Mouse (Mus musculus): ENCODE measurements around the gene Slc22a14. TPM values are rescaled to one million over a fixed set of nuclear protein-coding genes. Genes with fewer than 3 reads are reported as not detected.

Slc22a14 gene
- polyA plus RNA-seq (2012; rRNA removed): 0.29 TPM in 1 of 2 replicates, not detected in the other

DNA sequence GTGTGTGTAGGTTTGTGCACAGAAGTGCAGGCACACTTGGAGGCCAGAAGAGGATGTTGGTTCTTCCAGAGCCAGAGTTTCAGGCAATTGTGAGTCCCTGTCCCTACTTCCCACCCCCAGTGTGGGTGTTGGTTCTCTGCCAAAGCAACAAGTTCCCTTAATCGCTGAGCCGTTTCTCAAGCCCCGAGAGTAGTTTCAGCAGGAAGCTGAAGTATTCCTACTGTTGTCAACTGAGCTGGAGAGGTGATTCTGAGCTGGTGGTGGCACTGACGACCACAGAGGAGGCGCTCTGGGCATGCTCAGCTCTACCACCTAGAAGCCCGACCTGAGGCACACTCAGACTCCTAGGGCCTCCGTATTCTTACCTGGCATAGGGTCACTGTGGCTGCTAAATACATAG lies at the start of gene Slc22a14:
Gene Slc22a14 (minus strand): TSS at position 270 of the 400 bp plus-strand sequence.
- H3K4me3 ChIP-seq (ENCODE audit: insufficient read depth, low read length): no peak within 1 kb of the TSS
- no peak within 1 kb of the TSS for H3K27ac ChIP-seq (ENCODE audit: insufficient read depth, low read length)
- TF ChIP-seq CTCF (IDR thresholded peaks at IDR 0.05; ENCODE audit: extremely low read depth, insufficient read depth, low read length): no peak
- H3K4me1 ChIP-seq (ENCODE audit: control insufficient read depth, insufficient read depth, low read length): no peaks in the 10 kb centered on the region

- 0 out of 2 replicates have a peak, but pooled peaks cover 4% of the 10 kb centered on the region for H3K4me1 ChIP-seq (ENCODE audit: control insufficient read depth, insufficient read depth, low read length)
- no peak for TF ChIP-seq CTCF (IDR thresholded peaks at IDR 0.05; ENCODE audit: extremely low read depth, insufficient read depth, low read length)
- no peak for TF ChIP-seq POLR2A (IDR thresholded peaks at IDR 0.05; ENCODE audit: extremely low read depth, insufficient read depth, low read length)
- H3K4me3 ChIP-seq (ENCODE audit: insufficient read depth, low read length): no peak overlapping the region
- H3K27ac ChIP-seq (ENCODE audit: insufficient read depth, low read length): no peak overlapping the region
Observed at GRCm38 (mm10) chr9:119409864-119410263, 44.5 kb upstream of the Slc22a14 start.

DNA sequence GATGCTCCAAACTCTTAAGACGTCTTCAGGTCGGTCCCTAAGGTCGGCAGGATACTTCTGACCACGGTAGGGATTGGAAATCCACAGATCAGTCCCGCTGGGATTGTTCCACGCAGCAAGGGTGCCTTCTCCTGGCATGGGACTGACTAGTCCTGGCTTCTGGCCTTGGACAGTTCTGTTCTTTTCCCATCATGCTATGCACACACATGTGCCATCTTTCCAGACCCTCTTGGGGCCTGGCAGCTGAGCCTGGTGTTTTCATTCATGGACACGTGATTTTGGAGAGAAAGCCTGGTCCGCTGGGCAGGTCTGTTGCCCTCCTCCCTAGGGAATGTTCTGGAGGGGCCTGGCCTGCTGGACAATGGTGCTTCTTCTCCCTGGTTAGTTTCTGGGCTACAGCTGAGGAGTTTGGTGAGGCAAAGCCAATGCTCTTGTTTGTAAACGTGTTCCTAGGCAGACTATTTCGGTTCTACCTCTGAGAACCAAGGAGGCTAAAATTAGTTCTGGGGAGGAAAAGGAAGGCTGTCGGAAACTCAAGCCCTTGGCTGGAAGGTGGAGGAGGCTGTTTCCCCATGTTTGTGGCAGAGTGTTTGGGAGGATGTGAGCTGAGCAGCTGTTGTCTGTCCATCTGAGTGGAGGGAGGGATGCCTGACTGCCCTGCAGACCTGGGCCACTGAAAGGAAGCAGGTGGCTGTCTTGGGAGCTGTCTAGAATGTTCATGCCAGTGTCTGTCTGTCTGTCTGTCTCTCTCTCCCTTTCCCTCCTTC lies 43.7 kb upstream of the Slc22a14 start:
- H3K4me3 ChIP-seq (ENCODE audit: insufficient read depth, low read length): no peak overlapping the region
- TF ChIP-seq POLR2A (IDR thresholded peaks at IDR 0.05; ENCODE audit: extremely low read depth, insufficient read depth, low read length) (no peak), CTCF (IDR thresholded peaks at IDR 0.05; ENCODE audit: extremely low read depth, insufficient read depth, low read length) (no peak)
- H3K27ac ChIP-seq (ENCODE audit: insufficient read depth, low read length): 0 out of 2 replicates have a peak overlapping the region, but pooled peaks have one; percentile 16
- peaks cover 4% of the 10 kb centered on the region; the same call in 1 of the 2 replicates for H3K4me1 ChIP-seq (ENCODE audit: control insufficient read depth, insufficient read depth, low read length)

DNA sequence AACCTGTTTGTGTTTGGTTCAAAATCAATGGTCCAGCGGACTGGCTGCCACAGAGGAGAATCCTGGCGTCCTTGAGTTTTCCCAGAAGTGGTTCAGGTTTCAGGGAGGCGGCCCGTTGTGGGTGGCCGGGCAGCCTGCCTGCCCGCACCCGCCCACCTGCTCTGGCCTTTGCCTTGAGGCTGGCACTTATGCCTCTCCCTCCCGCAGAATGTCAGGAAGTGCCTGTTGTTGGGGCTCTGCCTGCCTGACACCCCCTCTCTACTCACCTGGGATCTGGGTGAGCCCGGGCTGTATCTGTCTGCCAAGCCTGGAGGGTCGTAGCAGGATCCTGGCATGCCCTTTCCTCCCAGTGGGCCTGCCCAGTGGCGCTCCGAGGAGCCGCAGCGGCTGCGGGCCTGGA lies 42.5 kb upstream of the Slc22a14 start:
- Histone ChIP-seq H3K4me1 (ENCODE audit: control insufficient read depth, insufficient read depth, low read length) (peaks cover 8% of the 10 kb centered on the region; the same call in 1 of the 2 replicates), H3K4me3 (ENCODE audit: insufficient read depth, low read length) (no peak overlapping the region), H3K27ac (ENCODE audit: insufficient read depth, low read length) (no peak overlapping the region)
- TF ChIP-seq POLR2A (IDR thresholded peaks at IDR 0.05; ENCODE audit: extremely low read depth, insufficient read depth, low read length) (no peak), CTCF (IDR thresholded peaks at IDR 0.05; ENCODE audit: extremely low read depth, insufficient read depth, low read length) (no peak)

DNA sequence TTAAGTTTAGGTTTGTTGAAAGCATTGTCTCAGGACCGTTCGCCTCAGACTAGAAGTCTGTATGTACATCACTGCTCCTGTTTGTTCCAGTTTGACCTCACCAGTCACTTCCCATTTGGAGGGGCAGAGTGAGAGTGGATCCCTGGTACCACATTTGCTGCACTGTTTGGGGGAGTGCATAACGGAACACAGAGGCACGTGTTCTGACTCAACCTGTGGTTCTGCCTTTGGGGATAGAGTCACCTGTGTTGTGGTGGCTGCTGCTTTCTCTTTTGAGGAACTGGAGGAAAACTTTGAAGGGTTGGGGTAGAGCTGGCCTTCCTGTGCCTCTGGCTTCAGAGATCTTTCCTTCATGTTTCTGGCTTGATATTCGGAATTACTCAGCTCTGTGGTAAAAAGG lies 38.7 kb upstream of the Slc22a14 start:
- TF ChIP-seq CTCF (IDR thresholded peaks at IDR 0.05; ENCODE audit: extremely low read depth, insufficient read depth, low read length) (no peak), POLR2A (IDR thresholded peaks at IDR 0.05; ENCODE audit: extremely low read depth, insufficient read depth, low read length) (no peak)
- Histone ChIP-seq H3K27ac (ENCODE audit: insufficient read depth, low read length) (no peak overlapping the region), H3K4me3 (ENCODE audit: insufficient read depth, low read length) (peak overlapping the region; percentile 53; the same call in 1 of the 2 replicates), H3K4me1 (ENCODE audit: control insufficient read depth, insufficient read depth, low read length) (peaks cover 6% of the 10 kb centered on the region; the same call in 1 of the 2 replicates)

DNA sequence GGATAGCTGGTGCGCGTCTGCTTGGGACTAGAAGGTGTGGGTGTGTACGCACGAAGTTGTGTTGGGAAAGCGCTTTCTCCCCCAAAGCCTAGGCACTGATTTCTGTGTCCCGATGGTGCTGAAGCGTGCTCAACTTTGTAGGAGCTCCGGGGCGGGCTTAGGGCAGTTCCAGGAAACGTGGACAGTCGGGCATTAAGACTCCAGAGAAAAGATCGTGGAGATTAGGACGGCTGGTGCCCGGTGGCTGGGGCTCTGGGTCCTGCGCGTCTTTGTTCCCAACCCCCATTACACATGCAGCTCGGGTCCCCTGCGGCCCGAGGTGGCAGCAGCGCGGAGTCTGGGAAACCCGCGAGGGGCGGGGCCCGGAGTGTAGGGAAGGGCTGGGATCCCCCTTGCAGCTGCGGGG lies 37.9 kb upstream of the Slc22a14 start:
- no peak overlapping the region for H3K27ac ChIP-seq (ENCODE audit: insufficient read depth, low read length)

GRCm38 (mm10) chr9:119402253-119403235 lies 37.2 kb upstream of the Slc22a14 start:
- H3K4me1 ChIP-seq (ENCODE audit: control insufficient read depth, insufficient read depth, low read length): peaks cover 4% of the 10 kb centered on the region; the same call in 1 of the 2 replicates
- TF ChIP-seq CTCF (IDR thresholded peaks at IDR 0.05; ENCODE audit: extremely low read depth, insufficient read depth, low read length): no peak
- no peak for TF ChIP-seq POLR2A (IDR thresholded peaks at IDR 0.05; ENCODE audit: extremely low read depth, insufficient read depth, low read length)
- H3K4me3 ChIP-seq (ENCODE audit: insufficient read depth, low read length): peak overlapping the region; percentile 53
- peak overlapping the region; percentile 95 for H3K27ac ChIP-seq (ENCODE audit: insufficient read depth, low read length)

More for the DNA sequence above, 37.9 kb upstream of the Slc22a14 start:
- Histone ChIP-seq H3K4me1 (ENCODE audit: control insufficient read depth, insufficient read depth, low read length) (peaks cover 4% of the 10 kb centered on the region; the same call in 1 of the 2 replicates), H3K4me3 (ENCODE audit: insufficient read depth, low read length) (peak overlapping the region; percentile 53)
- no peak for TF ChIP-seq POLR2A (IDR thresholded peaks at IDR 0.05; ENCODE audit: extremely low read depth, insufficient read depth, low read length)
- no peak for TF ChIP-seq CTCF (IDR thresholded peaks at IDR 0.05; ENCODE audit: extremely low read depth, insufficient read depth, low read length)

DNA sequence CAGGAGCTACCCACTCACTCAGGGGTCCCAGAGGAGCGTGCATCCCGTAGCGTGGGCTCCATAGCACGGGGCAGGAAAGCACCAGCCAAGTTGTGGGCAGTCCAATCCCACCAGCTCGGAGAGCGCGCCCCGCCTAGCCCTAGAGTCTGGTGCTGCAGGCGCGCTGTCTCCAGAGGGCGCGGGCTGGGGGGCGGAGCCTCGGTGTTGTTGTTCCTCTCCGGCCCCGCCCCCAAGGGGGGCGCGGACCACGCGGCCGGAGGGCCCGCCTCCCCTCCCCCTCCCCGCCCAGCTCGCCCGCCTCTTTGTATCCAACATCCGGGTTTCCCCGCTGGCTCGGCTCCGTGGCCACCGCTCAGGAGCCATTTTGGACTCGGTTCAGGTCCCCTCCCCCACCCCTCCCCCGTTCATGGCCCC lies 36.5 kb upstream of the Slc22a14 start, which contains the start of gene Acvr2b:
Gene Acvr2b (plus strand): TSS at position 318 of the 414 bp plus-strand sequence.
- Histone ChIP-seq H3K4me3 (ENCODE audit: insufficient read depth, low read length) (peak within 1 kb of the TSS; percentile 53), H3K4me1 (ENCODE audit: control insufficient read depth, insufficient read depth, low read length) (peaks cover 4% of the 10 kb centered on the region; the same call in 1 of the 2 replicates), H3K27ac (ENCODE audit: insufficient read depth, low read length) (peak within 1 kb of the TSS; percentile 95)
- TF ChIP-seq POLR2A (IDR thresholded peaks at IDR 0.05; ENCODE audit: extremely low read depth, insufficient read depth, low read length): peak; percentile 65; the same call in 1 of the 2 replicates
- TF ChIP-seq CTCF (IDR thresholded peaks at IDR 0.05; ENCODE audit: extremely low read depth, insufficient read depth, low read length): no peak

DNA sequence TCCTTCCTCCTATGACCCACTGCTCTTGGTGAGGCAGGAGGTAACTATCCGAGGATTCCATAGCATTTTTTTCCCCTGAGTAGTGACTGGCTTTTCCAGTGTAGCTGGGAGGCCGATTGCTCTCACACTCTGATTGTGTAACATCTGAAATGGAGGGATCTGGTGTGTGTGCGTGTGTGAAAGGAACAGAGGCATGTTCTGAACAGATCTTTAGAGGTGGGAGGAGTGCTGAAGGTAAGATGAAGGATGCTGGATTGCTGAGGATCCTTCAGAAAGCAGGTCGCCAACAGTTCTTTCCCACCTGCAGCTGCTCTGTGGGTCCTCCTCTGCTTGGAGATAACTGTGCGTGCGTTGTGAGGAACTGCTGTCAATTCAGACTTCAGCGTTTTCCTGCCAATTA lies 36.0 kb upstream of the Slc22a14 start:
- Histone ChIP-seq H3K27ac (ENCODE audit: insufficient read depth, low read length) (peak overlapping the region; percentile 77), H3K4me1 (ENCODE audit: control insufficient read depth, insufficient read depth, low read length) (peaks cover 4% of the 10 kb centered on the region; the same call in 1 of the 2 replicates), H3K4me3 (ENCODE audit: insufficient read depth, low read length) (peak overlapping the region; percentile 53)
- TF ChIP-seq CTCF (IDR thresholded peaks at IDR 0.05; ENCODE audit: extremely low read depth, insufficient read depth, low read length) (no peak), POLR2A (IDR thresholded peaks at IDR 0.05; ENCODE audit: extremely low read depth, insufficient read depth, low read length) (no peak)
